Mouse (Mus musculus) limb, embryonic 14.5 days (tissue): ENCODE data around the gene Mia. TPM values are rescaled to one million over a fixed set of nuclear protein-coding genes. Genes with fewer than 3 reads are reported as not detected.
A peak's percentile ranks its signal among the peaks of the same experiment; 100 is the strongest.

Experiments used
- ATAC-seq: fragments of 200-750 bp; cut with Nextera tagmentation; 2 replicates; pipeline ENCODE4 v1.8.0; 2017; ENCODE audit warnings: low read depth, moderate number of reproducible peaks, moderate TSS enrichment; ENCODE audit not compliant: low FRiP score
- DNase-seq: peaks from one replicate; pipeline ENCODE4 v3.0.0-alpha.2; 2015; ENCODE audit warnings: low spot score
- H3K27ac ChIP-seq: fragments of 300-500 bp; sonication (generic); replicated peaks from 2 replicates; pipeline ENCODE4 v1.5.1; 2014; ENCODE audit warnings: low read depth, mild to moderate bottlenecking, low read length, moderate library complexity, mixed read lengths
- H3K27me3 ChIP-seq: fragments of 300-500 bp; sonication (generic); 2 replicates; pipeline ENCODE4 v1.6.1; 2014; ENCODE audit warnings: low read length, mixed read lengths; ENCODE audit not compliant: control insufficient read depth, insufficient read depth
- H3K36me3 ChIP-seq: fragments of 300-500 bp; sonication (generic); 2 replicates; pipeline ENCODE4 v1.6.1; 2014; ENCODE audit warnings: mild to moderate bottlenecking, low read length, moderate library complexity, mixed read lengths; ENCODE audit not compliant: control insufficient read depth, insufficient read depth
- H3K4me1 ChIP-seq: fragments of 300-500 bp; sonication (generic); 2 replicates; pipeline ENCODE4 v1.6.1; 2014; ENCODE audit warnings: antibody characterized with exemption, low read length, mixed read lengths; ENCODE audit not compliant: control insufficient read depth, insufficient read depth
- H3K4me2 ChIP-seq: fragments of 300-500 bp; sonication (generic); replicated peaks from 2 replicates; pipeline ENCODE4 v1.6.1; 2014; ENCODE audit warnings: low read depth, mild to moderate bottlenecking, low read length, moderate library complexity; ENCODE audit not compliant: severe bottlenecking
- H3K4me3 ChIP-seq: fragments of 300-500 bp; sonication (generic); replicated peaks from 2 replicates; pipeline ENCODE4 v1.5.1; 2014; ENCODE audit warnings: low read length
- H3K9ac ChIP-seq: fragments of 300-500 bp; sonication (generic); 2 replicates; pipeline ENCODE4 v1.6.1; 2014; ENCODE audit warnings: mild to moderate bottlenecking, low read depth, low read length, moderate library complexity; ENCODE audit not compliant: severe bottlenecking
- H3K9me3 ChIP-seq: fragments of 300-500 bp; sonication (generic); 2 replicates; pipeline ENCODE4 v1.6.1; 2016; ENCODE audit warnings: low read length; ENCODE audit not compliant: control insufficient read depth
- POLR2A ChIP-seq: fragments of 200-500 bp; IDR thresholded peaks from 2 replicates; pipeline ENCODE4 v1.8.0; 2012; ENCODE audit warnings: inconsistent platforms, mild to moderate bottlenecking, moderate library complexity, borderline replicate concordance; ENCODE audit not compliant: insufficient read depth, insufficient read length; ENCODE audit errors: extremely low read depth
- WGBS: fragments of 180-500 bp; shearing (Covaris S2); extraction: QIAGEN DNeasy Blood & Tissue Kit; methylation state at CpG from one replicate; pipeline ENCODE4 v1.1.7; 2014; 5-methylcytosine and 5-hydroxymethylcytosine counted together
- polyA plus RNA-seq, 2 experiments: library from polyadenylated mRNA; depleted of rRNA in 1 of 2; stranded (reverse) in 1 of 2; unstranded in 1 of 2; fragments of >200 nt; fragmentation: Nextera tagmentation in 1 of 2; extraction: Ambion mirVana in 1 of 2; gene quantifications; 2 replicates each; pipeline versions ENCODE4 v1.2.1 to v1.2.3; 2012 to 2014

Gene Mia
- polyA plus RNA-seq, 2 experiments, result 156 to 193 TPM

DNA sequence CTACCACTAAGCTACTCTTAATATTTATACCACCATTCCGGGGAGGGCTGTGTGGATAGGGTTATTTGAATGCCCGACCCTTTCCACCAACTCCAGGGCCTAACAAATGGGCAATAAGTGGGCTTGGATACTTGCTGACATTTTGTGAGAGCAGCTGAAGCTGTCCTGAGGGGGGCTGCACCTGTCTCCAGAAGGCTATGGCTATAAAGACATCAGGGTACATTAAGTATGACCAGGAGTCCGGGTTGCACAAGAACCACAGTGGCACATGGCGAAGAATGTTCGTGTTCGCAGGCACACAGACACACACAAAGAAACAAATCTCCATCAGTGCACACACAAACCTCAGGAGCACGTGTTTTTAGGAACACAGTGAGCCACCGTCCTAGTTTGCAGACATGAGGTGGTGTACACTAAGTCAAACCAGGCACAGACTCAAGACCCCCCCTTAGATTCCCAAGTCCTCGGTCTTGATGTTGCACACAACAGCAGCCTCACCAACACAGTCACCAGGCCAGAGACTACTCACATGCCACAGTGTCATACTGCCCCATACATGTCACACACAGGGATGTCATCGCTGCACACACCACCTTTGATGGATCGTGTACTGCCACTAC, 13.4 kb downstream of the Mia start:
- H3K4me2 ChIP-seq, result peak overlapping the region; percentile 72
- H3K27ac ChIP-seq, result peak overlapping the region; percentile 92
- no peaks in the 10 kb centered on the region for H3K9me3 ChIP-seq
- no peak for TF ChIP-seq POLR2A
- H3K4me1 ChIP-seq, result peaks cover 29% of the 10 kb centered on the region
- H3K9ac ChIP-seq, result peak overlapping the region; percentile 86; the same call in 1 of the 2 replicates
- no peaks in the 10 kb centered on the region for H3K27me3 ChIP-seq
- H3K4me3 ChIP-seq, result peak overlapping the region; percentile 66
- 76% methylated on average over 11 of the region's 11 CpGs for WGBS
- ATAC-seq, result no peak
- no peak for DNase-seq
- peaks cover 58% of the 10 kb centered on the region for H3K36me3 ChIP-seq

DNA sequence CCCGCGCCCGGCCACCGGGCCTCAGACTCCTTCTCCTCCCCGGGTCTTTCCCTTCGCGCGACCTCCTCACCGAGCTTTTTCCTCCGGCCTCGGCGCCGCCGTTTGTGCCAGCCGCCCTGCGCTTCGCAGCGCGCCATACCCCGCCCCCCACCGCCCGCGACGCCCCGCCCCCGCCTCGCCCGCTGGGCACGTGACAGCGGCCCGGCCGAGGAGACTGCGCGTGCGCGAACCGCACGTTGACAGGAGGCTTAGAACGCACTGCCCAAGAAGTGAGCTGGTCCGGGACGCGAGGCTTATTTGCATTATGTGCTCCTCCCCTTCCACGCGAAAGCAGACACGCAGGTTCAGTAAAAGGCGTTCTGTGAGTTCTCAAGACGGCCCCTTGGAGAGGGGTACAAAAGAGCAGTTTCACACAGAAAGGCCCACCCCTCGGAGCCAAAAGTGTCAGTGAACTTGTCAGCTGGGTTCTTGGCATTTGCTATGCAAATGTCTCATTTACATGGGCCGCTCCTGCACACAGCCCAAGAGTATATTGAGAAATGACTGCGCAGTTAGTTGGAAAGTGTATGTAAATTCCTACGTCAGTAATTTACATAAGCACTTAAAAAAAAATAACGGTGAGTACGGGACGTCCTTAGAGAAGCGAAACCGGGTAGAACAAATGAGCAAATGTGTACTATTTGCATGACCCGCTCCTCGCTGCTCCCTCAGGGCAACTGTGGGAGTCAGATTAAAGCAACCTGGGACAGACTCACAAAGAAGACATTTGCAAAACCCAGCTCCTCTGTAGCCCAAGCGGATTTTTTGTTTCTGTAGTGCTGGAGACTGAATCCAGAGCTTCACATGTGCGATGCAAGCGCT, 14.1 kb downstream of the Mia start, which contains the start of gene Egln2:
Egln2 (minus strand) TSS at position 189 of the 861 bp plus-strand sequence.
- no peak for TF ChIP-seq POLR2A
- WGBS, result 1% methylated on average over 44 of the region's 61 CpGs
- peak; percentile 89 for ATAC-seq

DNA sequence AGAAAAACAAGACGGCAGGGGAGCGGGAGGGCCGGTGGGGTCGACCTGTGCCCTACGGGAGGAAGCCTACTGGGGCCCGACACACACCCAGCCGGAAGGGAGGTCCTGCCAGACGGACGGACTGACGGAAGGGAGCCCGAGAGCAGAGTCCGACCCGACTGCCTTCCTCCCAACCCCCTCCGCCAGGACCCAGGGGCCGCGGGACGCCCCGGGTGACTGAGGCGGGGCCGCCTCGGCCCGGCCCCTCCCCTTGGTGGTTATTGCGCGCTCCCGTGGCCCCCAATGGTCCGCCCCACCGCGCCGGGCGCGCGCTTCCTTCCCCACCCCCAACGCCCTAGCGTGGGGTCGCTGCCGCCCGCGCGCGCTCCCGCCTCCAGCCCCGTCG, 14.7 kb downstream of the Mia start:
- ATAC-seq (peak; percentile 84), DNase-seq (peak; percentile 87)
- Histone ChIP-seq H3K27ac (peak overlapping the region; percentile 92), H3K4me2 (peak overlapping the region; percentile 72), H3K4me1 (peaks cover 29% of the 10 kb centered on the region), H3K9ac (peak overlapping the region; percentile 86), H3K4me3 (peak overlapping the region; percentile 66), H3K36me3 (peaks cover 54% of the 10 kb centered on the region), H3K9me3 (no peaks in the 10 kb centered on the region), H3K27me3 (no peaks in the 10 kb centered on the region)
- no peak for TF ChIP-seq POLR2A
- 1% methylated on average over 27 of the region's 43 CpGs for WGBS

More for the DNA sequence above, 14.1 kb downstream of the Mia start, which contains the start of gene Egln2:
- peaks cover 29% of the 10 kb centered on the region for H3K4me1 ChIP-seq
- no peaks in the 10 kb centered on the region for H3K27me3 ChIP-seq
- peaks cover 58% of the 10 kb centered on the region for H3K36me3 ChIP-seq
- H3K27ac ChIP-seq, result peak within 1 kb of the TSS; percentile 92
- H3K9ac ChIP-seq, result peak within 1 kb of the TSS; percentile 86
- peak; percentile 90 for DNase-seq
- H3K9me3 ChIP-seq, result no peaks in the 10 kb centered on the region
- H3K4me2 ChIP-seq, result peak within 1 kb of the TSS; percentile 72
- H3K4me3 ChIP-seq, result peak within 1 kb of the TSS; percentile 66

DNA sequence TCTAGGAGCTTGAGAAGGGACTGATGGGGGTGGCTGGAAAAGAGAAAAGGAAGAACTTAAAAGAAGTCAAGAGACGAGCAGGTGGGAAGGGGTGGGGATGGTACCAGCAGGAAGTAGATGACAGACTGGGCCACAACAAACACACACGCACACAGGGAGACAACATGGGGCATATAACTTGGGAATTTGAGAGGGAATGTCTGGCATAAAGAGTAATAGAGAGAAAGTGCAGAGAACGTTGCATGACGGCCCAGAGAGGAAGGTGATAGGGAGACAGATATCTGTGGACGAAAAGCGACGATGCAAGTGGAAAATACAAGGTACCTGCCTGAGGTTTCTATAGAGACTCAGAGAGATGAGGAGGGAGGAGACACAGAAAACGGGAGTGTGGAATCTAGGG, 15.3 kb downstream of the Mia start:
- Histone ChIP-seq H3K36me3 (peaks cover 54% of the 10 kb centered on the region), H3K4me2 (peak overlapping the region; percentile 72), H3K27me3 (no peaks in the 10 kb centered on the region), H3K4me1 (peaks cover 29% of the 10 kb centered on the region), H3K9ac (peak overlapping the region; percentile 86), H3K4me3 (peak overlapping the region; percentile 66), H3K27ac (peak overlapping the region; percentile 92), H3K9me3 (no peaks in the 10 kb centered on the region)
- ATAC-seq (no peak), DNase-seq (no peak)
- 4% methylated on average over 8 of the region's 8 CpGs for whole genome bisulfite sequencing
- no peak for TF ChIP-seq POLR2A

GRCm38 (mm10) chr7:27165007-27165655, 15.8 kb downstream of the Mia start:
- Histone ChIP-seq H3K9ac (peak overlapping the region; percentile 86), H3K4me3 (peak overlapping the region; percentile 66), H3K27me3 (no peaks in the 10 kb centered on the region), H3K4me2 (peak overlapping the region; percentile 72), H3K27ac (no peak overlapping the region), H3K36me3 (peaks cover 52% of the 10 kb centered on the region), H3K9me3 (no peaks in the 10 kb centered on the region), H3K4me1 (peaks cover 29% of the 10 kb centered on the region)
- ATAC-seq, result no peak
- no peak for DNase-seq
- WGBS, result 74% methylated on average over 23 of the region's 23 CpGs
- TF ChIP-seq POLR2A, result no peak
